Mouse (Mus musculus) intestine, embryonic 15.5 days (tissue): Measurements from ENCODE around the gene Prickle4. TPM values are rescaled to one million over a fixed set of nuclear protein-coding genes. Genes with fewer than 3 reads are reported as not detected.

Experiments
- ATAC-seq: fragments of 200-750 bp; cut with Nextera tagmentation; 2 replicates; pipeline ENCODE4 v1.8.0; 2017; ENCODE audit warnings: moderate TSS enrichment, moderate library complexity
- H3K27ac ChIP-seq: fragments of 300-500 bp; sonication (generic); 2 replicates; pipeline ENCODE4 v1.5.1; 2015; ENCODE audit warnings: mild to moderate bottlenecking, inconsistent platforms
- H3K27me3 ChIP-seq: fragments of 300-500 bp; sonication (generic); replicated peaks from 2 replicates; pipeline ENCODE4 v1.6.1; 2015; ENCODE audit warnings: inconsistent platforms
- H3K36me3 ChIP-seq: fragments of 300-500 bp; sonication (generic); 2 replicates; pipeline ENCODE4 v1.6.1; 2015; ENCODE audit warnings: inconsistent platforms
- H3K4me1 ChIP-seq: fragments of 300-500 bp; sonication (generic); replicated peaks from 2 replicates; pipeline ENCODE4 v1.6.1; 2015; ENCODE audit warnings: inconsistent platforms
- H3K4me2 ChIP-seq: fragments of 300-500 bp; sonication (generic); replicated peaks from 2 replicates; pipeline ENCODE4 v1.6.1; 2015; ENCODE audit warnings: mild to moderate bottlenecking, inconsistent platforms
- H3K4me3 ChIP-seq: fragments of 300-500 bp; sonication (generic); replicated peaks from 2 replicates; pipeline ENCODE4 v1.5.1; 2015; ENCODE audit warnings: inconsistent platforms
- H3K9ac ChIP-seq: fragments of 300-500 bp; sonication (generic); 2 replicates; pipeline ENCODE4 v1.6.1; 2015; ENCODE audit warnings: inconsistent platforms
- H3K9me3 ChIP-seq: fragments of 300-500 bp; sonication (generic); 2 replicates; pipeline ENCODE4 v1.6.1; 2016; ENCODE audit warnings: inconsistent platforms
- WGBS: fragments of 180-500 bp; shearing (Covaris S2); methylation state at CpG from one replicate; pipeline ENCODE4 v1.1.7; 2015; 5-methylcytosine and 5-hydroxymethylcytosine counted together
- polyA plus RNA-seq: library from polyadenylated mRNA; unstranded; fragments of >200 nt; fragmentation: Nextera tagmentation; extraction: Ambion mirVana; gene quantifications from 2 replicates; pipeline ENCODE4 v1.2.1, GENCODE M21; 2015

Prickle4 gene
- polyA plus RNA-seq, 1 experiment from 2014 or later: 0.40 TPM

DNA sequence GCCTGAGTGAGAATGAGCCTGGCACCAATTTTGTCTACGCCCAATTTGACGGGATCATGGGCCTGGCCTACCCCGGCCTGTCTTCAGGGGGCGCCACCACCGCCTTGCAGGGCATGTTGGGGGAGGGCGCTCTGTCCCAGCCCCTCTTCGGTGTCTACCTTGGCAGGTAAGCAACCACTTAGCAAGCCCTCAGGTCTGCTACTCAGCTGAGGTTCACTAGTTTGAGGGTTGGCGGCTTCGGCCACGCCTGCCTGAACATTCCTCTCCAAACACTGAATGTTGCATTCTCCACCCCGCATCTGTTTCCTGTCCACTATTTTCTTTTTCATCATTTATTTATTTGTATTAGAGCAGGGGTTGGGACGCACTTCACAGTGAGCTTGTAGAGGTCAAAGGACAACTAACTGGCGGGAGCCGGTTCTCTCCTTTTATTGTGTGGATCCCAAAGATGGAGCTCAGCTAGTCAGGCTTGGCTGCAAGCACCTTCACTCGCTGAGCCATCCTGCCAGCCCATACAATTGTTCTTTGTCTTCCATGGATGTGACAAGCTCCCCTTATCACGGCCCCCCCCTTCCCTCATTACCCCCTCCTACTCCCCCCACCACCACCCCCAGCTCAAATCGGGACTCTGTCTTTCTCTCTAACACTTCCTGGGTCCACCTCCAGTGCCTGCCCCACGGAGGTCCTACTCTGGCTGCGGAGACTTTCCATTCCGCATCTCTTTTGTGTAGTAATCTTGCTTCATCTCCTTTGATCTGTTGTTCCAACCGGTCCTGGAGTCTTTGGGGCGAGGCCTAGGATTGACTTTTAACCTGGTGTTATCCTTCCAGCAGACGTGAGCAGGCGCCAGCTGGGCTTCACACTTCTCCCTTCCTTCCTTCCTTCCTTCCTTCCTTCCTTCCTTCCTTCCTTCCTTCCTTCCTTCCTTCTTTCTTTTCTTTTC lies 36.4 kb upstream of the Prickle4 start:
- 52% methylated on average over 24 of the region's 24 CpGs for WGBS
- no peak for ATAC-seq

DNA sequence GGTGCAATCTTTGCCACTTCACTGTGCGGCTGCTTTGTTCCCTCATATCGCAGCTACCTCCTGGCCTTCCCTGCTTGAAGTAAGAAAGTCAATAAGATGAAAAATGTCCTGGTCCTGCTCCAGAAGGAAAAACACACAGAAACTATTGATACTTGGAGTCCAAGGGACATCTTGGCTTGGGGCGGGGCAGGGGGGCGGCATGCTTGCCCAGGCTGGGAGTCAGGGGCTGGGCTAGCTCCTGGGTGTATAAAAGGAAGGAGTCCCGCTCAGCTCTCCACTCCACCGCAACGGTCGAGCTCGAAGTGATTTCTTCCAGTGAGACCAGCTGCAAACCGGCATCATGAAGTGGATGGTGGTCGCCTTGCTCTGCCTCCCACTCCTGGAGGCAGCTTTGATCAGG lies 32.0 kb upstream of the Prickle4 start, which contains the start of gene Pgc:
Pgc (plus strand) TSS at position 277 of the 400 bp plus-strand sequence.
- 65% methylated on average over 11 of the region's 11 CpGs for WGBS
- H3K9me3 ChIP-seq: no peaks in the 10 kb centered on the region
- no peak for ATAC-seq

More for the DNA sequence above, 36.4 kb upstream of the Prickle4 start:
- Histone ChIP-seq H3K4me2 (no peak overlapping the region), H3K9ac (no peak overlapping the region), H3K9me3 (no peaks in the 10 kb centered on the region), H3K36me3 (no peaks in the 10 kb centered on the region), H3K4me3 (no peak overlapping the region), H3K27ac (no peak overlapping the region), H3K27me3 (no peaks in the 10 kb centered on the region), H3K4me1 (peaks cover 5% of the 10 kb centered on the region; the same call in 1 of the 2 replicates)

DNA sequence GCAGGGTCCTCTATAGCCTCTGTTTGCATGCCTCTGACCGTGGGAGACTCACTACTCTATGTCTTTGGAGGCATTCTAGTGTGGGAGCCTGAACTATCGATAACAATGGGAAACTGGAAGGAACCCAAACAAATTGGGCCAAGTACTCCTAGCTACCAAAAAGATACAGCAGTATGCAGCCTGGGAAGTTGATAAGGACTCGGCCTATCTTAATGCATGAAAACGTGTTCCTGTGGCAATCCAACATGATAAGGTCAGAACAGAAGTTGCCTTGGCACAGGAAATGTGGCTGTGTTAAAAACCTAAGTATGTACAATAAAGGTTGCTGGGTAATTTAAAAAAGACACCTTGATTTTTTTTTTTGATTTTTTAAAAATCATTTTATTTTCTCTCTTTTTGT lies 26.6 kb upstream of the Prickle4 start:
- no peaks in the 10 kb centered on the region for H3K4me1 ChIP-seq

More for the DNA sequence above, 32.0 kb upstream of the Prickle4 start, which contains the start of gene Pgc:
- no peak within 1 kb of the TSS for H3K27ac ChIP-seq
- H3K4me2 ChIP-seq: no peak within 1 kb of the TSS
- H3K4me3 ChIP-seq: no peak within 1 kb of the TSS
- H3K36me3 ChIP-seq: no peaks in the 10 kb centered on the region
- no peaks in the 10 kb centered on the region for H3K27me3 ChIP-seq
- no peak within 1 kb of the TSS for H3K9ac ChIP-seq
- no peaks in the 10 kb centered on the region for H3K4me1 ChIP-seq

DNA sequence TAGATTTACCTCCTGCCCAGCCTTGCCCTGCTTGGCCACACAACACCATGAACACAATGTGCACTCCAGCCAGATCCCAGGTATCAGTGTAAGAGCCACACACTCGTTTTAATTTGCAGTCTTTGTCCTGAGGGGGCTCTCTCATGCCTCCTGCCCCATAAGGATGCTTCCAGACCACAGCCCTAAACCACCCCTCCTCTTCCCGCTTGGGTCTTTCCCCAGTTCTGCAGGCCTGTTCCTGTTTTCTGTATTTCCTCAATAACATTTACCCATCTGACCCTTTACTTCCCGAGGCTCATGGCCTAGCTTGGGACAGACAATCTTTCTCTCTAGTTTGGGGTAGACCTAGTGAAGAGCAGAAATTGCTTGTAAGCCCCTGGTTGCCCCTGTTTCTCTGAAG lies 20.5 kb upstream of the Prickle4 start:
- H3K36me3 ChIP-seq: no peaks in the 10 kb centered on the region
- no peak for ATAC-seq
- no peak overlapping the region for H3K27ac ChIP-seq
- no peaks in the 10 kb centered on the region for H3K9me3 ChIP-seq
- H3K27me3 ChIP-seq: no peaks in the 10 kb centered on the region
- H3K9ac ChIP-seq: no peak overlapping the region
- 51% methylated on average over 3 of the region's 3 CpGs for WGBS
- no peak overlapping the region for H3K4me3 ChIP-seq
- H3K4me2 ChIP-seq: no peak overlapping the region
- 0 out of 2 replicates have a peak, but pooled peaks cover 4% of the 10 kb centered on the region for H3K4me1 ChIP-seq

More for the DNA sequence above, 26.6 kb upstream of the Prickle4 start:
- Histone ChIP-seq H3K4me2 (no peak overlapping the region), H3K4me3 (no peak overlapping the region), H3K27ac (no peak overlapping the region), H3K27me3 (no peaks in the 10 kb centered on the region), H3K9ac (no peak overlapping the region), H3K9me3 (no peaks in the 10 kb centered on the region), H3K36me3 (no peaks in the 10 kb centered on the region)
- no peak for ATAC-seq
- WGBS: 76% methylated on average over 4 of the region's 4 CpGs

DNA sequence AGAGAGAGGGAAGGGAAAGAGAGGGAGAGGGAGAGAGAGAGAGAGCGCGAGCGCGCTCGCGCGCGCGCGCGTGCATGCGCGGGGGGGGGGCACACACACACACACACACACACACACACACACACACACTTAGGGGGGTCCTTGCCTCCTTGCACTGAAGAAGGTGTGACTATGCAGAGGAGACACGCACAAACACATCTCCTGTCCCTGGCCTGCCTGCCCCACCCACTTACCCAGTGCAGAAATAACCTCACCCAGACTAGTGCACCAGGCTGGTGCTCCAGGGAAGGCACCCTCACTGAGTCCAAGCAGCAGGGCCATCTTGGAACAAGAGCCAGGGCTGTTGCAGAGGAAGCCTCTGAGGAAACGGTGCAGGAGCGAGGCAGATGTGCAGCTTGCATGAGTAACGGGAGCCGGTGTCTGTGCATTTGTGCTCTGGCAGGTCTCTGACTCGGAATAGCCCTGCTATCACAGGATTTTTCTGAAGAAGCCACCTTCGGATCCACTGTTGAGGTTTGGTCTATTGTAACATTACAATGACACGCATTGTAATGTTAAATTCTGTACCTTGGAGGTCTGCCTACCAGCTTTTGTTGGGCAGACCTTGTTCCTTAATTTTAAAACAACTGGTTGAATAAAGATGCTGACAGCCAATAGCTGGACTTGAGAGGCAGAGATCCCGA lies 18.5 kb upstream of the Prickle4 start:
- no peak overlapping the region for H3K9ac ChIP-seq
- WGBS: 48% methylated on average over 21 of the region's 22 CpGs
- no peak overlapping the region for H3K27ac ChIP-seq
- H3K9me3 ChIP-seq: no peaks in the 10 kb centered on the region
- no peak for ATAC-seq
- 0 out of 2 replicates have a peak, but pooled peaks cover 4% of the 10 kb centered on the region for H3K4me1 ChIP-seq
- no peaks in the 10 kb centered on the region for H3K36me3 ChIP-seq
- H3K27me3 ChIP-seq: no peaks in the 10 kb centered on the region
- H3K4me2 ChIP-seq: no peak overlapping the region
- no peak overlapping the region for H3K4me3 ChIP-seq

DNA sequence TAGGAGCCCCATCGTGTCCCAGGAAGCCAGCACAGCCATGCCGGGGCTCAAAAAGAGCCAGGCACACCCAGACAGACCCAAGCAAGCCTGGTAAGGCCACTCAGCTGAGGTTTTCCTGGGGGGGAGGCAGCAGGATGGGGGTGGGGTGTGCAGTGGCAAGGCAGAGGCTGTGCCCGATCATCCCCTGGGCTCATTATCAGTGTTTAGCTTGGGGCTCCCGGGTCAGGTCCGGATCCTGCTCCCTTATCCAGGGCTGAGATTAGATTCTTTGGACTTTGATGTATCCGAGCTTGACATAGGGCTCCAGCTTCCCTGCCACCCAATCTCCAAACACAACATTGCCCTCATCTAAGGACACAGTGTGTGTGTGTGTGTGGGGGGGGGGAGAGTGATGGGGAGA lies 17.3 kb upstream of the Prickle4 start:
- no peak overlapping the region for H3K9ac ChIP-seq
- no peak overlapping the region for H3K27ac ChIP-seq
- no peak overlapping the region for H3K4me2 ChIP-seq
- 60% methylated on average over 6 of the region's 6 CpGs for WGBS
- no peaks in the 10 kb centered on the region for H3K36me3 ChIP-seq
- ATAC-seq: peak; percentile 27; the same call in 1 of the 2 replicates
- 0 out of 2 replicates have a peak, but pooled peaks cover 4% of the 10 kb centered on the region for H3K4me1 ChIP-seq
- no peak overlapping the region for H3K4me3 ChIP-seq
- H3K27me3 ChIP-seq: no peaks in the 10 kb centered on the region
- H3K9me3 ChIP-seq: no peaks in the 10 kb centered on the region

DNA sequence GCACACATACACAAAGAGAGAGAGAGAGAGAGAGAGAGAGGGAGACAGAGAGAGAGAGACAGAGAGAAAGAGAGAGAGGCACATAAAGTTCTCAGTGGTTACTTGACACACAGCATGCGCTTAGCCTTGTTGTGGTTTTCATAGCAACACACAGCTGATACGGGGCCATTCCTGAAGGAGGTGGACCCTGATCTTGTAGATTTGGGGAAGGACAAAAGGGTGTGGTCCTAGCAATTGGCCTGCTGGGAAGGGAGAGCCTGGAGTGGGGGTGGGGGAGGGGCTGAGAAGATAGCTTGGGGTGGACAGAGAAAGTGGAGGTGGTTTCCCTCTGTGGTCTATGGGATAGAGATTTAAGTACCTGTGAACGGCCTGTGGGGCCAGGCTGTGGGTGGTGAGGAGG lies 15.5 kb upstream of the Prickle4 start:
- H3K4me3 ChIP-seq: no peak overlapping the region
- WGBS: 62% methylated on average over 3 of the region's 3 CpGs
- no peak overlapping the region for H3K4me2 ChIP-seq
- no peak for ATAC-seq
- H3K27me3 ChIP-seq: no peaks in the 10 kb centered on the region
- H3K27ac ChIP-seq: no peak overlapping the region
- H3K4me1 ChIP-seq: 0 out of 2 replicates have a peak, but pooled peaks cover 10% of the 10 kb centered on the region
- H3K9me3 ChIP-seq: no peaks in the 10 kb centered on the region
- H3K36me3 ChIP-seq: no peaks in the 10 kb centered on the region
- no peak overlapping the region for H3K9ac ChIP-seq

DNA sequence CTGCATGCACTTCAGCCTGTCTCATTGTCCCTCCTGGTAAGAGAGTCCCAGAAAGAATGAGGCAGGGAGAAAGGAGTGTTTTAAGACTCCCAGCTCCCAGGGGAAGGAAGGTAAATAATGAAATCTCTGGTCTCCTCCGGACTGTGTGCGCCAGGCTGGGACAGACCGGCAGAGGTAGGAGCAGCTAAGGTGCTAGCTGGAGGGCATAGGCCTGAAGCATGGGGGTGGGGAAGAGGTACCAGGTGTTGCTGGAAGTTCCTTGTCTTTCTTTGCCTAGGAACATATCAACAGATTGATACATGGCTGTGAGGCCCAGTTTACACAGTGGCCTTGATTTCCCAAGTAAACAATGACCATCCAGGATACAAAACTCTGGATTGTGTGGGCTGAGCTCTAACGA lies 14.4 kb upstream of the Prickle4 start:
- no peak for ATAC-seq
- Histone ChIP-seq H3K9me3 (no peaks in the 10 kb centered on the region), H3K4me2 (no peak overlapping the region), H3K27me3 (no peaks in the 10 kb centered on the region), H3K4me3 (no peak overlapping the region), H3K4me1 (0 out of 2 replicates have a peak, but pooled peaks cover 10% of the 10 kb centered on the region), H3K27ac (no peak overlapping the region), H3K36me3 (no peaks in the 10 kb centered on the region), H3K9ac (no peak overlapping the region)
- WGBS: 60% methylated on average over 4 of the region's 4 CpGs

DNA sequence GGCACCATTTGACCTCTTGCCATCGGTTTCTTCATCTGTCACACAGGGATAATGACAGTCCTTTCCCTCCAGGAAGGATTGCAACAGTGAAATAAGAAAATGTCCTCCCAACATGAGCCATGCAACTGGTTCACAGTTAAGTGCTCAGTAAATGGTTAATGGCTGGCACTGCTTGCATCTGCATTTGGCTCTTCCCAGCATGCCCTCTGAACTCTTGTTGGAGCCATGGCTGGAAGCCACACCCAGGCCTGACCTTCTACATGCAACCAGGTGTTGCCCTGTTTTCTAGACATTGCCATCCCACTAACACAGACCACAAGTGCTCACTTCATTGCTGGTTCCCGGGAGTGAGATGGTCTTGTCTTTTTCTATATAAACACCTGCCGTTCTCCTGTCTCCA lies 13.4 kb upstream of the Prickle4 start:
- 59% methylated on average over 3 of the region's 3 CpGs for WGBS
- Histone ChIP-seq H3K9me3 (no peaks in the 10 kb centered on the region), H3K4me2 (no peak overlapping the region), H3K27me3 (0 out of 2 replicates have a peak, but pooled peaks cover 3% of the 10 kb centered on the region), H3K9ac (no peak overlapping the region), H3K27ac (no peak overlapping the region), H3K36me3 (no peaks in the 10 kb centered on the region), H3K4me1 (0 out of 2 replicates have a peak, but pooled peaks cover 14% of the 10 kb centered on the region), H3K4me3 (no peak overlapping the region)
- no peak for ATAC-seq

DNA sequence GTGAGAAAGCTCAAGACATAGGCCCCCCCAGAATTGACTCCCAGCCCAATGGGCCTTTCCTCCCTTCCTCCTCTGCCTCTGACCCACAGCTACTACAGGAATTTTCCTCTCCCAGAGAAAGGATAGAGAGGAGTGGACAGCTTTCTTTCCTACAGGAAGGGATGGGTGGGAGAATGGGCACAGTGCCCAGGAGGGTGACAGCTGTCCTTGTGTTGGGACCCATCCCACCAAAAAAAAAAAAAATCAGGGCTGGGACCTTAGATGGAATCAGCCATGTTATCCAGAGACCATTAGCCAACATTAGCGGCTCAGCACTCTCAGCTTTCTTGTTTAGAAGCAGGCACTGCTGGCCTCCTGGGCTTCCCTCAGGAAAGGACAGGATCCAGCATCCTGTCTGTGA lies 11.7 kb upstream of the Prickle4 start:
- no peaks in the 10 kb centered on the region for H3K9me3 ChIP-seq
- 54% methylated on average over 1 of the region's 1 CpGs for WGBS
- no peak overlapping the region for H3K4me2 ChIP-seq
- ATAC-seq: no peak
- 0 out of 2 replicates have a peak, but pooled peaks cover 11% of the 10 kb centered on the region for H3K4me1 ChIP-seq
- no peak overlapping the region for H3K4me3 ChIP-seq
- 0 out of 2 replicates have a peak, but pooled peaks cover 4% of the 10 kb centered on the region for H3K27me3 ChIP-seq
- no peaks in the 10 kb centered on the region for H3K36me3 ChIP-seq
- H3K9ac ChIP-seq: no peak overlapping the region
- H3K27ac ChIP-seq: no peak overlapping the region

DNA sequence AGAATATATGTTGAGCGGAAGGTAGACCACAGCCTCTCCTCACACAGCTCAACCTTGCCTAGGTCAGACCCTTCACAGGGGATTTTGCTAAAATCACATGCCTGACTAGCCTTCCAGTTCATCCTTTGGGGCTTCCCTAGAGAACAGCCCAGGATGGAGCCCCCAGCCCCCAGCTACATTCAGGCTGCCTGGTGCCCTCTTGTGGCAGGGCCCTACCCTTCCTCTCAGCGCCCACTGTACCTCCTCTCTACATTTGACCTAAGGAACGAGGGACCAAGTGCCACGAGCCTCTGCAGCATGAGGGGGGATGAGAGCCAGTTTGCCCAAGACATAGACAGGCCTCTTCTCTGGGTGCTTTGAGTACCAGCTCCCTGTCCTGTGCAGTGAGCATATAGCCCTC lies 10.2 kb upstream of the Prickle4 start:
- no peak overlapping the region for H3K4me3 ChIP-seq
- ATAC-seq: no peak

DNA sequence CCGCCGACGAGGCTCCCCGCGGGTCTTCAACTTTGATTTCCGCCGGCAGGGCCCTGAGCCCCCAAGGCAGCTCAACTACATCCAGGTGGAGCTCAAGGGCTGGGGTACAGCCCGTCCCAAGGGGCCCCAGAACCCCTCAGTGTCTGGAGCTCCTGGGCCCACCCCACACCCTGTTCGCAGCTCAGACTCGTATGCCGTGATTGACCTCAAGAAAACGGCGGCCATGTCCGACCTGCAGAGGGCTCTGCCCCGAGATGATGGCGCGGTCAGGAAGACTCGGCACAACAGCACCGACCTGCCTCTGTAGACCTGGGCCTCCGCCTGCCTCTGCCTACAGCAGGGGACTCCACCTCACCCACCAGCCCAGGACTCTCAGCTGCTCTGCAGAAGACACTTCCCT lies 9.0 kb upstream of the Prickle4 start:
- no peak overlapping the region for H3K27ac ChIP-seq
- no peak overlapping the region for H3K4me2 ChIP-seq
- 45% methylated on average over 20 of the region's 20 CpGs for WGBS
- no peak overlapping the region for H3K4me3 ChIP-seq
- H3K4me1 ChIP-seq: peaks cover 22% of the 10 kb centered on the region; the same call in 1 of the 2 replicates
- no peak for ATAC-seq
- H3K36me3 ChIP-seq: 0 out of 2 replicates have a peak, but pooled peaks cover 5% of the 10 kb centered on the region
- H3K9ac ChIP-seq: no peak overlapping the region
- no peaks in the 10 kb centered on the region for H3K9me3 ChIP-seq
- 0 out of 2 replicates have a peak, but pooled peaks cover 4% of the 10 kb centered on the region for H3K27me3 ChIP-seq

More for the DNA sequence above, 10.2 kb upstream of the Prickle4 start:
- 86% methylated on average over 4 of the region's 4 CpGs for WGBS
- Histone ChIP-seq H3K4me2 (no peak overlapping the region), H3K9ac (no peak overlapping the region), H3K36me3 (0 out of 2 replicates have a peak, but pooled peaks cover 5% of the 10 kb centered on the region), H3K27ac (no peak overlapping the region), H3K27me3 (0 out of 2 replicates have a peak, but pooled peaks cover 4% of the 10 kb centered on the region), H3K9me3 (no peaks in the 10 kb centered on the region), H3K4me1 (peaks cover 15% of the 10 kb centered on the region; the same call in 1 of the 2 replicates)
